Mouse (Mus musculus) hindbrain, embryonic 15.5 days (tissue): ENCODE measurements around the gene Abcd1. TPM values are rescaled to one million over a fixed set of nuclear protein-coding genes. Genes with fewer than 3 reads are reported as not detected.
"Not testable (repeated sequence)": the region's sequence is repeated elsewhere in the genome, so short reads cannot be mapped to it uniquely, and the experiment has no call there.

Experiments
- ATAC-seq: fragments of 200-750 bp; cut with Nextera tagmentation; 2 replicates; pipeline ENCODE4 v1.8.0; 2017; ENCODE audit warnings: low read depth, moderate number of reproducible peaks, moderate TSS enrichment; ENCODE audit not compliant: low FRiP score
- H3K27ac ChIP-seq: fragments of 300-500 bp; sonication (generic); replicated peaks from 2 replicates; pipeline ENCODE4 v1.5.1; 2015; ENCODE audit warnings: mild to moderate bottlenecking, inconsistent platforms
- H3K27me3 ChIP-seq: fragments of 300-500 bp; sonication (generic); 2 replicates; pipeline ENCODE4 v1.6.1; 2015; ENCODE audit warnings: control low read depth, inconsistent platforms
- H3K36me3 ChIP-seq: fragments of 300-500 bp; sonication (generic); 2 replicates; pipeline ENCODE4 v1.6.1; 2015; ENCODE audit warnings: control low read depth, inconsistent platforms
- H3K4me1 ChIP-seq: fragments of 300-500 bp; sonication (generic); replicated peaks from 2 replicates; pipeline ENCODE4 v1.6.1; 2015; ENCODE audit warnings: control low read depth, inconsistent platforms
- H3K4me2 ChIP-seq: fragments of 300-500 bp; sonication (generic); 2 replicates; pipeline ENCODE4 v1.6.1; 2015; ENCODE audit warnings: moderate library complexity, mild to moderate bottlenecking, inconsistent platforms
- H3K4me3 ChIP-seq: fragments of 300-500 bp; sonication (generic); 2 replicates; pipeline ENCODE4 v1.5.1; 2015; ENCODE audit warnings: mild to moderate bottlenecking, inconsistent platforms
- H3K9ac ChIP-seq: fragments of 300-500 bp; sonication (generic); 2 replicates; pipeline ENCODE4 v1.6.1; 2015; ENCODE audit warnings: inconsistent platforms
- H3K9me3 ChIP-seq: fragments of 300-500 bp; sonication (generic); 2 replicates; pipeline ENCODE4 v1.6.1; 2016; ENCODE audit warnings: control low read depth, inconsistent platforms
- WGBS: fragments of 180-500 bp; shearing (Covaris S2); methylation state at CpG from one replicate; pipeline ENCODE4 v1.1.7; 2015; 5-methylcytosine and 5-hydroxymethylcytosine counted together
- polyA plus RNA-seq: library from polyadenylated mRNA; unstranded; fragments of >200 nt; fragmentation: Nextera tagmentation; extraction: Ambion mirVana; gene quantifications from 2 replicates; pipeline ENCODE4 v1.2.1, GENCODE M21; 2015

Gene Abcd1
- polyA plus RNA-seq, 1 experiment from 2014 or later: 13.9 TPM

DNA sequence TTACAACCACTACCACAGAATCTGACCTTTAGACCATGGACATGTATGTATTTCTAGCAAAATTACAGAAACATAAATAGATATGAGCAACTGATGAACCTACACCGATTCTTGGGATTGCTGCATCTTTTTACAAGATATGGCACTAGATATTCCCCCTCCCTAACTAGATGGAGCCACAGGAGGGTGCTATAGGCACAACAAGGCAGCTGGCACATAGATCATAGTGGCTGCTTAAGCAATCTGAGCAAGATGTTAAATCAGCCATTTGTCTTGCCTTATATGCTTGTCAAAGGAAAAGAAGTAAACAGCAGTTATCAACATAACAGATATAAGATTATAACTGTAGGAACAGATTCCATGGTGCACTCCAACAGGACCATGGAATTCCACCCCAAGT lies 15.9 kb upstream of the Abcd1 start:
- H3K4me3 ChIP-seq: no peak overlapping the region
- no peak overlapping the region for H3K27ac ChIP-seq
- WGBS: 86% methylated on average over 1 of the region's 1 CpGs
- no peaks in the 10 kb centered on the region for H3K36me3 ChIP-seq
- no peaks in the 10 kb centered on the region for H3K27me3 ChIP-seq
- H3K4me1 ChIP-seq: no peaks in the 10 kb centered on the region
- H3K9ac ChIP-seq: no peak overlapping the region
- no peaks in the 10 kb centered on the region for H3K9me3 ChIP-seq
- no peak for ATAC-seq
- no peak overlapping the region for H3K4me2 ChIP-seq

DNA sequence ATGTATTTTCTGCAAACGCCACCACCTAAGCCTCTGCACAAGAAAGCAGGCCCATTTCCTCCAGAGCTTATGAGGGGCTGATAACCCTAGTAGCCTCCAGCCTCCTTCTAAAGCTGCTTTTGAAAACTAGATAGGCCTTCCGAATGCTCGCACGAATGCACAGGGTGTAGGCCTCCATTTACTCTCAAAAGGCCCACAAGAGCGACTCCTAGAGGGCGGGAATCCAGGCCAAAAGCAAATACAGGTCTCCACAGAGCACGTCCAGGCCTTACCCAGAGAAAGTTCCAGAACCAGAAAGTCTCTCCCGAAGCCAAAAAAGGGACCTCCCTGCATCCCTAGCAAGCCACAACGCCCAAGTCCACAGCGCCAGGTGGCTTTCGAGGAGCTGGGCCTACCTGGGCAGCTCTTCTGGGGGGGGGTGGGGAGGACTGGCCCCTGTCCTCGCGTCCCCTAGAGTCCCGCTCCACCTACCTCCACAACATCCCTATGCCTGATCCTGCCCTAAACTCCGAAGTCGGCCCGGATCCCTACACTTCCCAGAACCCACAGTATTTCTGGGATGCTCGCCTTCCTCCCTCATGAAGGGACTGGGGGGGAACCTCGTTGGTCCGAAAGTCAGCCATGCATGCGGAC lies 805 bp upstream of the Abcd1 start:
- 29% methylated on average over 21 of the region's 21 CpGs for WGBS
- peaks cover 29% of the 10 kb centered on the region for H3K4me1 ChIP-seq
- H3K9ac ChIP-seq: peak overlapping the region; percentile 20
- peak overlapping the region; percentile 54 for H3K4me3 ChIP-seq
- H3K36me3 ChIP-seq: 0 out of 2 replicates have a peak, but pooled peaks cover 3% of the 10 kb centered on the region
- 0 out of 2 replicates have a peak, but pooled peaks have one; percentile 0 for ATAC-seq
- peak overlapping the region; percentile 58 for H3K4me2 ChIP-seq
- peak overlapping the region; percentile 83 for H3K27ac ChIP-seq
- no peaks in the 10 kb centered on the region for H3K9me3 ChIP-seq
- no peaks in the 10 kb centered on the region for H3K27me3 ChIP-seq

GRCm38 (mm10) chrX:73716709-73717545 lies 530 bp downstream of the Abcd1 start:
- Histone ChIP-seq H3K36me3 (no peaks in the 10 kb centered on the region), H3K9me3 (no peaks in the 10 kb centered on the region), H3K4me1 (peaks cover 29% of the 10 kb centered on the region), H3K27ac (peak overlapping the region; percentile 83), H3K4me2 (peak overlapping the region; percentile 58), H3K27me3 (no peaks in the 10 kb centered on the region), H3K9ac (peak overlapping the region; percentile 49), H3K4me3 (peak overlapping the region; percentile 54)
- WGBS: 28% methylated on average over 25 of the region's 30 CpGs
- ATAC-seq: peak; percentile 73; the same call in 1 of the 2 replicates

GRCm38 (mm10) chrX:73717667-73718066 lies 1.3 kb downstream of the Abcd1 start:
- H3K9me3 ChIP-seq: no peaks in the 10 kb centered on the region
- 73% methylated on average over 11 of the region's 11 CpGs for WGBS
- no peak for ATAC-seq
- no peak overlapping the region; the same call in 1 of the 2 replicates for H3K9ac ChIP-seq
- no peak overlapping the region for H3K27ac ChIP-seq
- H3K4me3 ChIP-seq: peak overlapping the region; percentile 54; the same call in 1 of the 2 replicates
- H3K36me3 ChIP-seq: no peaks in the 10 kb centered on the region
- peak overlapping the region; percentile 58 for H3K4me2 ChIP-seq
- peaks cover 29% of the 10 kb centered on the region for H3K4me1 ChIP-seq
- H3K27me3 ChIP-seq: no peaks in the 10 kb centered on the region

DNA sequence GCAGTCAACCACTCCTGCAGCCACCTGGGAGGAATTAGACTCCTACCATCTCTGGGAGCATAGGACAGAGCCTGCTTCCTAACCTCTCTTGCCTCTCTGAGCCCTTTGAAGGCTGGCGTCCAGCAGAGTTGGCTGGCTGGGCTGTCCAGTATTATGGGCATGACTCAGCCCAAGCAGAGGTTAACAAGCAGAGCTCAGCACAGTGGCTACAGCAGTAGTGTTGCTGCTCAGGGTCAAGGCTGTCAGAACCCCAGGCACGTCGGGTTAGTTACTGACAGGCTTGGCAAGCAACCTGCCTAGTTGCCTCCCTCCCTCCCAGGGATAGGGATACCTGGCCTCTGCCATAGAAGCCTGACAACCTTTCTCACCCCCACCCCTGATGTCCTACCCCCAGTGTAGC lies 1.9 kb downstream of the Abcd1 start:
- H3K27ac ChIP-seq: no peak overlapping the region
- no peaks in the 10 kb centered on the region for H3K9me3 ChIP-seq
- ATAC-seq: no peak
- 51% methylated on average over 3 of the region's 3 CpGs for WGBS
- H3K4me1 ChIP-seq: peaks cover 29% of the 10 kb centered on the region
- peak overlapping the region; percentile 24 for H3K4me2 ChIP-seq
- H3K4me3 ChIP-seq: no peak overlapping the region
- no peaks in the 10 kb centered on the region for H3K36me3 ChIP-seq
- no peak overlapping the region for H3K9ac ChIP-seq
- H3K27me3 ChIP-seq: no peaks in the 10 kb centered on the region

- no peaks in the 10 kb centered on the region for H3K27me3 ChIP-seq
- ATAC-seq: no peak
- H3K36me3 ChIP-seq: no peaks in the 10 kb centered on the region
- peaks cover 29% of the 10 kb centered on the region for H3K4me1 ChIP-seq
- no peak overlapping the region for H3K4me3 ChIP-seq
- H3K27ac ChIP-seq: no peak overlapping the region
- H3K9ac ChIP-seq: no peak overlapping the region
- WGBS: 45% methylated on average over 5 of the region's 5 CpGs
- no peaks in the 10 kb centered on the region for H3K9me3 ChIP-seq
- peak overlapping the region; percentile 24 for H3K4me2 ChIP-seq
Measured at GRCm38 (mm10) chrX:73718686-73719362, 2.4 kb downstream of the Abcd1 start.

DNA sequence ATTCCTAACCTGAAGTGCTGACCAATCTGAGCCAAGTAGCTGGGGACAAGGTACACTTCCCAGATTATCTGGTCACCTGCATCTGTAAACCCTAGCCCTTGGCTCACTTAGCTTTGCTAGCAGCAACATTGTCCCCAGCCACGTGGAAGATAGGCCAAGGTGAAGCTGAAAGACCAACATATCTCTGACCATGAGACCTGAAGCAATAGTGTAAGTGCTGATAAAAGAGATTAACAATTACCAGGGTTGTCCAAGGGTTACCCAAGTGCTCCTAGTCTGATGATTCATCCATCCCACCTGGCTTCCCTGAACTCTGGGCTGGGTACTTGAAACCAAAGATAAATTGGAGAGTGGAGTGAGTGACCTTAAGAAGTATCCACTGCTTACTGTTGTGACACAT lies 14.5 kb downstream of the Abcd1 start:
- 65% methylated on average over 1 of the region's 1 CpGs for WGBS
- Histone ChIP-seq H3K9me3 (no peaks in the 10 kb centered on the region), H3K4me1 (no peaks in the 10 kb centered on the region)

DNA sequence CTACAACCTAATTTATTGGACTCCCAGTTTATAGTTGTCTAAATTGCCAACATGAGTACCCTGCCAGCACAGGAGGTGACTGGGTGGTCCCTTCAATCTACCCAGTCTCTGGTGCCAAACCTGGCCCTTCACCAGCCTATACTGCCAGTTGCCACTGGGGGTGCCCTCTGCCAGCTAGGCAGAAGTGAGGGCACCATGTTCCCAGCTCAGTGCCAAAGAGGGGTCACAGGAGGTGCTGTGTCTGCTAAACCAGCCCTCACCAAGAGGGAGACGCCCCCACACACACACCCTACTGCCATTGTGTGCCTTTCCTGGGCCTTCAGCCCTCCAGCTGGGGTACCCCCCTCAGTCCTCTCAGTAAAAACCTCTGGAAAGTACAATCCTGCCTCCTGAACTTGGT lies 21.8 kb downstream of the Abcd1 start:
- H3K9me3 ChIP-seq: no peaks in the 10 kb centered on the region
- no peaks in the 10 kb centered on the region for H3K27me3 ChIP-seq
- no peak overlapping the region for H3K4me3 ChIP-seq
- H3K36me3 ChIP-seq: no peaks in the 10 kb centered on the region
- H3K9ac ChIP-seq: no peak overlapping the region
- H3K27ac ChIP-seq: no peak overlapping the region
- H3K4me1 ChIP-seq: no peaks in the 10 kb centered on the region
- H3K4me2 ChIP-seq: no peak overlapping the region
- no peak for ATAC-seq
- WGBS: 75% methylated on average over 1 of the region's 1 CpGs

More for the DNA sequence above, 14.5 kb downstream of the Abcd1 start:
- Histone ChIP-seq H3K27me3 (no peaks in the 10 kb centered on the region), H3K36me3 (no peaks in the 10 kb centered on the region), H3K9ac (no peak overlapping the region), H3K4me3 (no peak overlapping the region), H3K27ac (no peak overlapping the region), H3K4me2 (no peak overlapping the region)
- no peak for ATAC-seq

- H3K27ac ChIP-seq: no peak overlapping the region
- H3K4me3 ChIP-seq: no peak overlapping the region
- no peaks in the 10 kb centered on the region for H3K27me3 ChIP-seq
- H3K9ac ChIP-seq: no peak overlapping the region
- no peaks in the 10 kb centered on the region for H3K36me3 ChIP-seq
- H3K4me1 ChIP-seq: no peaks in the 10 kb centered on the region
- H3K4me2 ChIP-seq: no peak overlapping the region
- WGBS: 66% methylated on average over 5 of the region's 5 CpGs
- no peak for ATAC-seq
- no peaks in the 10 kb centered on the region for H3K9me3 ChIP-seq
Measured at GRCm38 (mm10) chrX:73739151-73739550, 22.8 kb downstream of the Abcd1 start.

DNA sequence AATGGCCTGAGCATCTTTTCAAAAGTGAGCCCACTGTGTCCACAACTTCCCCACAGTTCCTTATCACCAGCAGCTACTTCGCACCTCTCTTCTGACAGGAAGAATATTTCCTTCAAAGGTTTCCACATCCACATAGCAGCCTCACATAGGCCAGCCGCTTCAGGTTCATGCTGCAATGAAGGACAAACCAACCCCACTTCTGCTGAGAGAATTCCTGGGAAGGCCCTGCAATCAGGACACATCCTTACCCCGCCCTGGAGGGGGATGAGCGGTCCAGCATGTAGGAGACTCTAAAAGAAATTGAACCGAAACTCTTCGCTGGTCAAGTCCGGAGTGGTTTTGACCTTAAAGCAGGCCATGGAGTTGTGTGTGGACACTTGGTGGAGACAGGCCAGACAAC lies 23.4 kb downstream of the Abcd1 start:
- H3K36me3 ChIP-seq, ATAC-seq, H3K27ac ChIP-seq, H3K27me3 ChIP-seq, H3K4me1 ChIP-seq, H3K9me3 ChIP-seq, H3K9ac ChIP-seq, H3K4me3 ChIP-seq, H3K4me2 ChIP-seq: not testable (repeated sequence)
- 95% methylated on average over 7 of the region's 7 CpGs for WGBS

DNA sequence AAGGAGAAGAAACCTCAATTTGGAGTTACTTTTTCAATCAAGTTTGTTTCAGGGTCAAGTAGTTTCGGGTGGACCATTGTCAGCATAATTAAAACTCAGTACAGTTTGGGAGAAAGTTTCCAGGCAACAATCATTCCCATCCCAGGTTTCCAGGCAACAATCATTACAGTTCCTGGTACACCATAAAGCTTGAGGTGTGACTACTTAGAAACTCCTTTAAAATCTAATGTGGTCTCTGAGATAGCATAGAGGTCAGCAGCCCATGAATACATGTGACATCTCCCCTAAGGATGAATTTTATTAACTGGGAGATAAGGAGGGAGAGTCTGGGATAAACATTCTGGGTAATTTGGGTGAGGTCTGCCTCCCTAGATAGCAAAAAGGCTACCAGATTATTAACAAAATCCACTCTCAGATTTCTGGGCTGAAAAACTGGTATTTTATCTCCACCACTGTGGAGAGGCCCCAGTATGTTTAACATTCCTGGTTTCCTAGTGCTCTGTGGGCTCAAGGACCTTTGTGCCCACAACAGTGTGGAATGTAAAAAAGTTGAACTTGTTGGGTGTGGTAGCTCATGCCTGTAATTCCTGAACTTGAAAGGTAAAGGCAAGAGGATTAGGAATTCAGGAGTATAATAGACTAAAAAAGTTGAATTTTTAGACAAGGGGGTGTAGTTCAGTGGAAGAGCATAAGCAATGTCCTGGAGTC lies 28.5 kb downstream of the Abcd1 start:
- H3K9ac ChIP-seq: no peak overlapping the region
- no peaks in the 10 kb centered on the region for H3K4me1 ChIP-seq
- H3K9me3 ChIP-seq: no peaks in the 10 kb centered on the region
- no peaks in the 10 kb centered on the region for H3K27me3 ChIP-seq
- no peak overlapping the region for H3K4me3 ChIP-seq
- 86% methylated on average over 1 of the region's 1 CpGs for WGBS
- ATAC-seq: no peak
- H3K36me3 ChIP-seq: no peaks in the 10 kb centered on the region
- no peak overlapping the region for H3K4me2 ChIP-seq
- H3K27ac ChIP-seq: no peak overlapping the region
